8 mouse cellular contexts compared by ENCODE assay signal in the genomic region with DNA sequence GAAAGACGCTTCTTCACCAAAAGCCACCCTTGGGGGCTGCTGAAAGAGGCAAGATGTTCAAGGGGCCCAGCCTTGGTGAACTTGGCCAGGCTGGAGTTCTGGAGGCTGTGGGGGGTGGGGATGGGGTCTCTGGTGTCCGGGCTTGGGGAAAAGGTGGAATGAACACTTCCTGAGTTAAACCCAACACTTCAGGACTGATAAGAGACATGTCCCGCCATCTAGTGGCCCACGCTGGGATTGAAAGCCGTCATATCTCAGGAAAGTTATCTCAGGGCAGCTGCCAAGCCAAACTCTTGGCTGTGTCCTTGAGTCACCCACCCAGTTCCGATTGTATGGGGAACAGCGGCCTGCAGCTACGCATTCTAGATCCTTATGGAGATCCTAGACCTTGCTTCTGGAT. TPM values are rescaled to one million over a fixed set of nuclear protein-coding genes. Genes with fewer than 3 reads are reported as not detected.
DNase-seq lines count a peak whose midpoint lies in the region; ATAC-seq and TF ChIP-seq lines count a peak whose summit lies in the region.

No protein-coding gene starts in this region.

- TF ChIP-seq POLR2A in heart, adult 2 months (IDR thresholded peaks at IDR 0.05; ENCODE audit: insufficient read depth, low read depth, low read length): no peak
- TF ChIP-seq POLR2A in limb, embryonic 14.5 days (IDR thresholded peaks at IDR 0.05; ENCODE audit: borderline replicate concordance, extremely low read depth, insufficient read depth, insufficient read length): no peak

- H3K4me2 ChIP-seq in embryonic facial prominence, embryonic 14.5 days (ENCODE audit: low read depth, low read length): peak overlapping the region; percentile 30; the same call in 1 of the 2 replicates
- peak overlapping the region; percentile 21 for H3K4me2 ChIP-seq in kidney, embryonic 14.5 days (replicated peaks; ENCODE audit: low read depth, low read length)
- H3K4me2 ChIP-seq in limb, embryonic 14.5 days (replicated peaks; ENCODE audit: low read depth, low read length, severe bottlenecking): peak overlapping the region; percentile 4; the same call in 1 of the 2 replicates
- H3K4me2 ChIP-seq in midbrain, embryonic 15.5 days: no peak overlapping the region

- no peak overlapping the region for H3K4me3 ChIP-seq in embryonic facial prominence, embryonic 14.5 days (ENCODE audit: low read depth, low read length)
- H3K4me3 ChIP-seq in heart, adult 2 months: no peak overlapping the region
- H3K4me3 ChIP-seq in kidney, embryonic 14.5 days (ENCODE audit: low read length): no peak overlapping the region
- no peak overlapping the region for H3K4me3 ChIP-seq in limb, embryonic 14.5 days (replicated peaks; ENCODE audit: low read length)
- no peak overlapping the region for H3K4me3 ChIP-seq in midbrain, embryonic 15.5 days

- H3K9ac ChIP-seq in embryonic facial prominence, embryonic 14.5 days (ENCODE audit: low read depth, low read length): no peak overlapping the region
- H3K9ac ChIP-seq in heart, adult 2 months (ENCODE audit: low read depth, low read length): no peak overlapping the region
- H3K9ac ChIP-seq in kidney, embryonic 14.5 days (ENCODE audit: low read depth, low read length): no peak overlapping the region
- no peak overlapping the region for H3K9ac ChIP-seq in limb, embryonic 14.5 days (ENCODE audit: low read depth, low read length, severe bottlenecking)
- H3K9ac ChIP-seq in midbrain, embryonic 15.5 days: no peak overlapping the region

- H3K36me3 ChIP-seq in embryonic facial prominence, embryonic 14.5 days (ENCODE audit: control insufficient read depth, insufficient read depth, low read length): no peaks in the 10 kb centered on the region
- no peaks in the 10 kb centered on the region for H3K36me3 ChIP-seq in heart, adult 2 months (ENCODE audit: control insufficient read depth, insufficient read depth, low read length)
- no peaks in the 10 kb centered on the region for H3K36me3 ChIP-seq in kidney, embryonic 14.5 days (ENCODE audit: control insufficient read depth, insufficient read depth, low read length)
- H3K36me3 ChIP-seq in limb, embryonic 14.5 days (ENCODE audit: control insufficient read depth, insufficient read depth, low read length): no peaks in the 10 kb centered on the region
- no peaks in the 10 kb centered on the region for H3K36me3 ChIP-seq in midbrain, embryonic 15.5 days (replicated peaks)
- no peaks in the 10 kb centered on the region for H3K36me3 ChIP-seq in splenic B cell, adult 2 months (ENCODE audit: control insufficient read depth, insufficient read depth, low read length, poor library complexity, severe bottlenecking)

- H3K27ac ChIP-seq in embryonic facial prominence, embryonic 14.5 days (replicated peaks; ENCODE audit: low read depth, low read length): peak overlapping the region; percentile 42
- peak overlapping the region; percentile 64 for H3K27ac ChIP-seq in heart, adult 2 months
- 0 out of 2 replicates have a peak overlapping the region, but pooled peaks have one; percentile 42 for H3K27ac ChIP-seq in kidney, embryonic 14.5 days (ENCODE audit: low read depth, low read length)
- H3K27ac ChIP-seq in limb, embryonic 14.5 days (replicated peaks; ENCODE audit: low read depth, low read length): no peak overlapping the region
- no peak overlapping the region for H3K27ac ChIP-seq in midbrain, embryonic 15.5 days

- H3K9me3 ChIP-seq in embryonic facial prominence, embryonic 14.5 days (ENCODE audit: control insufficient read depth, low read length): no peaks in the 10 kb centered on the region
- no peaks in the 10 kb centered on the region for H3K9me3 ChIP-seq in kidney, embryonic 14.5 days (ENCODE audit: control insufficient read depth, low read length)
- H3K9me3 ChIP-seq in limb, embryonic 14.5 days (ENCODE audit: control insufficient read depth, low read length): no peaks in the 10 kb centered on the region
- H3K9me3 ChIP-seq in midbrain, embryonic 15.5 days: no peaks in the 10 kb centered on the region

- peaks cover 12% of the 10 kb centered on the region for H3K4me1 ChIP-seq in embryonic facial prominence, embryonic 14.5 days (ENCODE audit: control insufficient read depth, insufficient read depth, low read length)
- peaks cover 14% of the 10 kb centered on the region for H3K4me1 ChIP-seq in heart, adult 2 months (ENCODE audit: control insufficient read depth, insufficient read depth, low read length)
- peaks cover 15% of the 10 kb centered on the region for H3K4me1 ChIP-seq in kidney, embryonic 14.5 days (ENCODE audit: control insufficient read depth, insufficient read depth, low read length)
- peaks cover 17% of the 10 kb centered on the region; the same call in 1 of the 2 replicates for H3K4me1 ChIP-seq in limb, embryonic 14.5 days (ENCODE audit: control insufficient read depth, insufficient read depth, low read length)
- no peaks in the 10 kb centered on the region for H3K4me1 ChIP-seq in midbrain, embryonic 15.5 days

- DNase-seq in urinary bladder, adult 18-20 months (ENCODE audit: low spot score in 2 of 2): peak; percentile 72 to 89
- no peak for DNase-seq in urinary bladder, postnatal 10 days (ENCODE audit: low spot score)
- peak; percentile 86 for DNase-seq in embryonic facial prominence, embryonic 14.5 days (ENCODE audit: low spot score)
- peak; percentile 81 to 85 for DNase-seq in heart, adult 2 months
- peak; percentile 89 for DNase-seq in limb, embryonic 14.5 days (ENCODE audit: low spot score)
- DNase-seq in splenic B cell, adult 2 months (ENCODE audit: low read depth, low spot score): peak; percentile 53

- intact Hi-C loops in heart, adult 2 months (cut with DNase I): loop anchor here (1.0 kb wide), 2 partner anchors 15 to 93 kb away; no protein-coding TSS in a partner anchor

- no peaks in the 10 kb centered on the region for H3K79me2 ChIP-seq in heart, adult 2 months (replicated peaks; ENCODE audit: control insufficient read depth, insufficient read depth, low read length)

- peak; percentile 50 for ATAC-seq in embryonic facial prominence, embryonic 14.5 days (ENCODE audit: low read depth)
- ATAC-seq in kidney, embryonic 14.5 days (ENCODE audit: low FRiP score, low TSS enrichment): peak; percentile 44; the same call in 1 of the 2 replicates
- peak; percentile 65; the same call in 1 of the 2 replicates for ATAC-seq in limb, embryonic 14.5 days (ENCODE audit: low FRiP score, low read depth)
- ATAC-seq in midbrain, embryonic 15.5 days (replicated peaks): peak; percentile 31; the same call in 1 of the 2 replicates

- 18% methylated on average over 8 of the region's 8 CpGs for WGBS in embryonic facial prominence, embryonic 14.5 days
- WGBS in heart, adult 2 months: 4% methylated on average over 8 of the region's 8 CpGs
- WGBS in kidney, embryonic 14.5 days: 19% methylated on average over 8 of the region's 8 CpGs
- 20% methylated on average over 8 of the region's 8 CpGs for WGBS in limb, embryonic 14.5 days
- WGBS in midbrain, embryonic 15.5 days: 22% methylated on average over 8 of the region's 8 CpGs

- H3K27me3 ChIP-seq in embryonic facial prominence, embryonic 14.5 days (replicated peaks; ENCODE audit: control insufficient read depth, insufficient read depth, low read length): no peaks in the 10 kb centered on the region
- H3K27me3 ChIP-seq in heart, adult 2 months (ENCODE audit: control insufficient read depth, insufficient read depth, low read length): no peaks in the 10 kb centered on the region
- H3K27me3 ChIP-seq in kidney, embryonic 14.5 days (ENCODE audit: control insufficient read depth, insufficient read depth, low read length): no peaks in the 10 kb centered on the region
- H3K27me3 ChIP-seq in limb, embryonic 14.5 days (ENCODE audit: control insufficient read depth, insufficient read depth, low read length): no peaks in the 10 kb centered on the region
- H3K27me3 ChIP-seq in midbrain, embryonic 15.5 days (replicated peaks): no peaks in the 10 kb centered on the region
- H3K27me3 ChIP-seq in splenic B cell, adult 2 months (ENCODE audit: control insufficient read depth, insufficient read depth, low read length, poor library complexity, severe bottlenecking): no peaks in the 10 kb centered on the region

- 0 out of 2 replicates have a peak, but pooled peaks have one; percentile 55 for TF ChIP-seq EP300 in heart, adult 2 months (IDR thresholded peaks at IDR 0.05; ENCODE audit: insufficient read depth, low read depth, low read length)

- peak; percentile 95 for TF ChIP-seq CTCF in heart, adult 2 months (IDR thresholded peaks at IDR 0.05)

RNA-seq across cellular contexts. Expression of gene Tmem51, which starts 14.2 kb away (rescaled TPM):
- 14.6 and 14.9 TPM in 2 replicates for polyA plus RNA-seq in embryonic facial prominence, embryonic 14.5 days (2014; fragmentation: Nextera tagmentation; extraction: Ambion mirVana)
- total RNA-seq in heart, adult 2 months (2021): 1 to 10 TPM; 5.5 to 6.0 TPM
- polyA plus RNA-seq in heart, adult 2 months (2012; rRNA removed): 9.9 and 13.1 TPM in 2 replicates
- polyA plus RNA-seq in kidney, embryonic 14.5 days (2014; fragmentation: Nextera tagmentation; extraction: Ambion mirVana): 16.7 and 23.0 TPM in 2 replicates
- 11.6 and 12.0 TPM in 2 replicates for polyA plus RNA-seq in limb, embryonic 14.5 days (2012; rRNA removed)
- polyA plus RNA-seq in limb, embryonic 14.5 days (2014; fragmentation: Nextera tagmentation; extraction: Ambion mirVana): 18.8 and 19.2 TPM in 2 replicates
- polyA plus RNA-seq in midbrain, embryonic 15.5 days (2015; fragmentation: Nextera tagmentation; extraction: Ambion mirVana): 8.1 and 8.5 TPM in 2 replicates

Comparison
In these comparisons a context has a peak if more than half of its experiments do, and no peak if none do; other contexts are left out.
1. H3K27ac ChIP-seq: peak in embryonic facial prominence, embryonic 14.5 days (single experiment), heart, adult 2 months (single experiment) and kidney, embryonic 14.5 days (single experiment); none in limb, embryonic 14.5 days (single experiment) and midbrain, embryonic 15.5 days (single experiment).
2. Peak in every context shown above with its lines, with median percentiles within 50 percentile points of each other: ATAC-seq.